Mouse (Mus musculus) C2C12 (cell line): ENCODE results near the gene Ccdc62.
A peak's percentile ranks its signal among the peaks of the same experiment; 100 is the strongest.

Experiments
- CTCF ChIP-seq: IDR thresholded peaks from one replicate; pipeline ENCODE4 v1.5.1; 2011; ENCODE audit not compliant: control insufficient read depth, insufficient read depth, insufficient read length
- USF1 ChIP-seq: IDR thresholded peaks from one replicate; pipeline ENCODE4 v1.6.1; 2011; ENCODE audit warnings: low read depth, mild to moderate bottlenecking, control low read depth, moderate library complexity

DNA sequence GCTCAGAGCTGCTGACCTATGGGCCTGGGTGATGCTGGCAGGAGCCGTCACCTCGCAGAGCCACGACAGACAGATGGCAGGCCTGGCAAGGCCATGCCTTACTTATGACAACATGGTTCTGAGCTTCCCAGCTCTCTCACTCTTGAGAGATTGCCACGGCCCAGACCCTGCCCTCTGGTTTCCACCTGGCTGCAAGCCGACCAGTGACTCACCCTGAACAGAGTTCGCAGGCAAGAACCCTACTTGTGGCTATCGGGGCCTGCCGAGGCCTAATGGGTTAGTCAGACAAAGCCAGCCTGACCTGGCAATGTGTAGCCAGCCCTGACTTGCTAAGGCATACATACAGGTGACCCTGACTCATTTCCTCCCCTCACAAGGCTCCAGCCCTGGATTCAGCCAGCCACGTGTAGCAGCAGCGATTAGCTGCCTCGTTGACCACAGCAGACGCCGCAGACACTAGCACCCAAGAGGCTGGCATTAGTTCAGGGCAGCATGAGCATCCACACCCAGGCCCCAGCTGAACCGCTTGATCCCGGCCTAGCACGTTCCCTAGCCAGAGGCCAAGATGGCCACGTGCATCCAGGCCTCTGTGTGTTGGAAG lies 76.5 kb downstream of the Ccdc62 start:
- TF ChIP-seq CTCF (no peak), USF1 (peak; percentile 70)
